Mouse (Mus musculus) embryonic facial prominence, embryonic 11.5 days (tissue): ENCODE results near the gene Rap2a. TPM values are rescaled to one million over a fixed set of nuclear protein-coding genes. Genes with fewer than 3 reads are reported as not detected.

Source experiments
- ATAC-seq: fragments of 200-750 bp; cut with Nextera tagmentation; replicated peaks from 2 replicates; pipeline ENCODE4 v1.8.0; 2017; ENCODE audit warnings: low read depth; ENCODE audit not compliant: insufficient number of reproducible peaks, low FRiP score, low TSS enrichment
- DNase-seq: peaks from one replicate; pipeline ENCODE4 v3.0.0-alpha.2; 2015; ENCODE audit warnings: low spot score
- H3K27ac ChIP-seq: fragments of 300-500 bp; sonication (generic); replicated peaks from 2 replicates; pipeline ENCODE4 v1.5.1; 2014; ENCODE audit warnings: mild to moderate bottlenecking, low read depth, low read length, control low read depth
- H3K27me3 ChIP-seq: fragments of 300-500 bp; sonication (generic); 2 replicates; pipeline ENCODE4 v1.6.1; 2014; ENCODE audit warnings: mild to moderate bottlenecking, low read length, moderate library complexity, mixed read lengths; ENCODE audit not compliant: control insufficient read depth, insufficient read depth
- H3K36me3 ChIP-seq: fragments of 300-500 bp; sonication (generic); replicated peaks from 2 replicates; pipeline ENCODE4 v1.6.1; 2014; ENCODE audit warnings: low read depth, mild to moderate bottlenecking, low read length, moderate library complexity, mixed read lengths; ENCODE audit not compliant: control insufficient read depth, insufficient read depth
- H3K4me1 ChIP-seq: fragments of 300-500 bp; sonication (generic); 2 replicates; pipeline ENCODE4 v1.6.1; 2014; ENCODE audit warnings: low read length, mixed read lengths; ENCODE audit not compliant: control insufficient read depth, insufficient read depth
- H3K4me2 ChIP-seq: fragments of 300-500 bp; sonication (generic); 2 replicates; pipeline ENCODE4 v1.6.1; 2014; ENCODE audit warnings: low read depth, mild to moderate bottlenecking, control low read depth, low read length, moderate library complexity
- H3K4me3 ChIP-seq: fragments of 300-500 bp; sonication (generic); 2 replicates; pipeline ENCODE4 v1.5.1; 2014; ENCODE audit warnings: low read depth, low read length, control low read depth
- H3K9ac ChIP-seq: fragments of 300-500 bp; sonication (generic); replicated peaks from 2 replicates; pipeline ENCODE4 v1.6.1; 2014; ENCODE audit warnings: mild to moderate bottlenecking, control low read depth, low read length
- H3K9me3 ChIP-seq: fragments of 300-500 bp; sonication (generic); replicated peaks from 2 replicates; pipeline ENCODE4 v1.6.1; 2016; ENCODE audit warnings: mild to moderate bottlenecking, low read length, inconsistent platforms, mixed read lengths; ENCODE audit not compliant: control insufficient read depth
- WGBS: fragments of 180-500 bp; shearing (Covaris S2); extraction: QIAGEN DNeasy Blood & Tissue Kit; methylation state at CpG from one replicate; pipeline ENCODE4 v1.1.7; 2014; 5-methylcytosine and 5-hydroxymethylcytosine counted together
- polyA plus RNA-seq: library from polyadenylated mRNA; unstranded; fragments of >200 nt; fragmentation: Nextera tagmentation; extraction: Ambion mirVana; gene quantifications from 2 replicates; pipeline ENCODE4 v1.2.1, GENCODE M21; 2014

Gene Rap2a
- polyA plus RNA-seq, 1 experiment from 2014 or later, result 15.4 TPM

GRCm38 (mm10) chr14:120511821-120512220, 33.6 kb downstream of the Rap2a start:
- Histone ChIP-seq H3K36me3 (no peaks in the 10 kb centered on the region), H3K27ac (no peak overlapping the region), H3K27me3 (no peaks in the 10 kb centered on the region), H3K9me3 (no peaks in the 10 kb centered on the region), H3K4me2 (no peak overlapping the region), H3K9ac (no peak overlapping the region), H3K4me3 (no peak overlapping the region), H3K4me1 (no peaks in the 10 kb centered on the region)
- no peak for ATAC-seq
- no peak for DNase-seq
- WGBS, result 73% methylated on average over 5 of the region's 5 CpGs

DNA sequence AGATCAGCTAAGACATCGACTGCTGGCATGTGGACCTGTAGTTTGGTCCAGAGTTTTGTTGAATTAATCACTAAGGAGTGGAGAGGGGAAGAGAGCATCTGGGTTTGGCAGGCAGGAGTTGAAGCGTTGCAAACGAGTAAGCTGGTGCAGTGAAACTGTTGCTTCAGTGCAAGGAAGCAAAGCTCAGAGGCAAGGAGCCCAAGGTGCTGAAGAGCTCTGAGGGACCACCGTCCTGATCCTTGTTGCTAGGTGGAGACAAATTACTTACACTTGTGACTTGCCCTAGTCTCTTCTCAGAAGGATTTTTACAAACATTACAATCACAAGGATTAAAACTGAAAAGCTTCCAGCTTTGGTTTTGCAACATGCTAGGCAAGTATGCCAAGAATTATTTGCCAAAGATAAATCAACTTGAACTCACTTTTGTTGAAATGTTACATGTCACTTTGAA, 36.6 kb downstream of the Rap2a start:
- H3K4me2 ChIP-seq, result no peak overlapping the region
- no peaks in the 10 kb centered on the region for H3K36me3 ChIP-seq
- no peak overlapping the region for H3K4me3 ChIP-seq
- H3K27me3 ChIP-seq, result no peaks in the 10 kb centered on the region
- no peaks in the 10 kb centered on the region for H3K4me1 ChIP-seq
- ATAC-seq (no peak), DNase-seq (no peak)
- H3K9me3 ChIP-seq, result no peaks in the 10 kb centered on the region
- H3K9ac ChIP-seq, result no peak overlapping the region
- WGBS, result 65% methylated on average over 4 of the region's 4 CpGs
- H3K27ac ChIP-seq, result no peak overlapping the region

DNA sequence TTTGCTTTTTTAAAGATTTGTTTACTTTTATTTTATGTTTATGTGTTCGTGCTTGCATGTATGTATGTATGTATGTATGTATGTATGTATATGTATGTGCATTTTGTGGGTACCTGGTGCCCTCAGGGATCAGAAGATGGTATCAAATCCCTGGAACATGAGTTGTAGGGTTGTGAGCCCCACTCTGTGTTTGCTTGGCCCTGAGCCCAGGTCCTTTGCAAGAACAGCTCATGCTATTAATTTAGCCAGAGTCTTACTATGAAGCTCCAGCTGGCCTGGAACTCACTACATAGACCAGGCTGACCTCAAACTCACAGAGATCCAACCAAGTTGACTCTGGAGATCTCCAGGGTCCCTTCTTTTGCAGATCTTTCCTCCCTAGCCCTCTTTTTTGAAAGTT, 37.1 kb downstream of the Rap2a start:
- H3K9me3 ChIP-seq, result no peaks in the 10 kb centered on the region
- ATAC-seq (no peak), DNase-seq (no peak)
- H3K4me3 ChIP-seq, result no peak overlapping the region
- H3K36me3 ChIP-seq, result no peaks in the 10 kb centered on the region
- no peaks in the 10 kb centered on the region for H3K4me1 ChIP-seq
- H3K9ac ChIP-seq, result no peak overlapping the region
- no peaks in the 10 kb centered on the region for H3K27me3 ChIP-seq
- H3K27ac ChIP-seq, result no peak overlapping the region
- 65% methylated on average over 1 of the region's 1 CpGs for WGBS
- H3K4me2 ChIP-seq, result no peak overlapping the region

GRCm38 (mm10) chr14:120518706-120519105, 40.5 kb downstream of the Rap2a start:
- no peaks in the 10 kb centered on the region for H3K9me3 ChIP-seq
- no peak overlapping the region for H3K9ac ChIP-seq
- H3K27ac ChIP-seq, result no peak overlapping the region
- no peak for ATAC-seq
- no peaks in the 10 kb centered on the region for H3K36me3 ChIP-seq
- no peak for DNase-seq
- no peaks in the 10 kb centered on the region for H3K4me1 ChIP-seq
- no peaks in the 10 kb centered on the region for H3K27me3 ChIP-seq
- WGBS, result 87% methylated on average over 5 of the region's 5 CpGs
- no peak overlapping the region for H3K4me3 ChIP-seq
- H3K4me2 ChIP-seq, result no peak overlapping the region

DNA sequence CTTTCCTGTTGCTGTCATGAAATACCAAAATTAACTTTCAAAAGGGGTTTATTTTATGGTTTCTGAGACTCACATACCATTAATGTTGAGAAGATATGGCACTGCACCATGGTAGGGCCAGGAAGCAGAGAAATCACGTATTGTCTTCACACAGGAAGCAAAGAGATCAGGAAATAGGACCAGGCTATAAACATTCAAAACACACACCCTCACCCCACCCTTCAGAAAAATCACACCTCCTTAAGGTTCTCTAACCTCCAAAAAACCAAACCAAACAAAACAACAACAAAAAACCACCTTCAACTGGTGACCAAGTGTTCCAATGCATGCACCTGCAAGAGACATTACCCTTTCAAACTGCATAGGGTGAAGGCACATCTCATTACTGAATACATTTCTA, 41.7 kb downstream of the Rap2a start:
- Histone ChIP-seq H3K9ac (no peak overlapping the region), H3K4me2 (no peak overlapping the region), H3K27ac (no peak overlapping the region), H3K4me1 (no peaks in the 10 kb centered on the region), H3K9me3 (no peaks in the 10 kb centered on the region), H3K36me3 (no peaks in the 10 kb centered on the region), H3K4me3 (no peak overlapping the region), H3K27me3 (no peaks in the 10 kb centered on the region)
- no peak for ATAC-seq
- 86% methylated on average over 1 of the region's 1 CpGs for WGBS
- no peak for DNase-seq

DNA sequence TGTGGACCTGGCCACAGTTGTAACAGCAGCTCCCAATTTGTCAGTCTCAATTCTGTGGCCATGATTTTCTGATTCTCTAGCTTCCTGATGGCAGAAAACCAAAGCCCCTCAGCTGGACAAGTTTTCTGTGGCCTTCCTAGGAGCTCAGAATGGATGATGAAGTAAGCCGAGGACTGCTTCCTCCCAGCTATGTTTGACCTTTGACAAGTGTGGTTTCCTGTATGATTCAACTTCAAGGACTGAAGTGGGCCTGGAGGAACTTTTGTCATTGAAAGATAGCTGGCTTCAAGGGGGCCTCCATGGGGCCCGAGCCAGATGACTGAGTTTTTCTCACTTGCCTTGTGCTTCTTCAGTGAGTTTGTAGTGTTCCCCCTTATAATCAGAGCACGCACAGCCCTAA, 42.6 kb downstream of the Rap2a start:
- Histone ChIP-seq H3K27me3 (no peaks in the 10 kb centered on the region), H3K4me3 (no peak overlapping the region), H3K4me2 (no peak overlapping the region), H3K9ac (no peak overlapping the region), H3K4me1 (no peaks in the 10 kb centered on the region), H3K36me3 (no peaks in the 10 kb centered on the region), H3K27ac (no peak overlapping the region), H3K9me3 (no peaks in the 10 kb centered on the region)
- DNase-seq, result no peak
- WGBS, result 59% methylated on average over 3 of the region's 3 CpGs
- ATAC-seq, result no peak

DNA sequence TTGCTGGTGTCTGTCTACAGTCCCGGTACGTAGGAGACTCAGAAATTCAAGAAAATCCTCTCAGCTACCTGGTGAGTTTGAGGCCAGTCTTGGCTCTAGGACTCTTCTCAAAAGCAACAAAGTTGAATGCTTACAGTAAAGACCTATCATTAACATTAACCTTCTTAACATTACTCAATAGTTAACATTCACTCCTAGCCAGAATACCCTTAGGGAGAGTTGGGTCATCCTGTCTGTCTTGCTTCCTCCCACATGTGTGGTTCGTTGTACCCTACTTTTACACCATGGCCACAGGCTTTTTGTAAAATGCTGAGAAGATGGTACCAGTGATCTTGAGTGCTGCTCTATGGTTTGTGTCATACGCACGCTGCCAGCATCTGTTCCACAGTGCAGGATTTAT, 45.1 kb downstream of the Rap2a start:
- H3K27me3 ChIP-seq, result no peaks in the 10 kb centered on the region
- ATAC-seq (no peak), DNase-seq (no peak)
- WGBS, result 88% methylated on average over 5 of the region's 5 CpGs
- H3K27ac ChIP-seq, result no peak overlapping the region
- H3K9ac ChIP-seq, result no peak overlapping the region
- no peaks in the 10 kb centered on the region for H3K4me1 ChIP-seq
- no peaks in the 10 kb centered on the region for H3K36me3 ChIP-seq
- no peaks in the 10 kb centered on the region for H3K9me3 ChIP-seq
- H3K4me3 ChIP-seq, result no peak overlapping the region
- H3K4me2 ChIP-seq, result no peak overlapping the region

GRCm38 (mm10) chr14:120525644-120526043, 47.4 kb downstream of the Rap2a start:
- no peak overlapping the region for H3K9ac ChIP-seq
- no peaks in the 10 kb centered on the region for H3K27me3 ChIP-seq
- no peaks in the 10 kb centered on the region for H3K4me1 ChIP-seq
- H3K9me3 ChIP-seq, result no peaks in the 10 kb centered on the region
- DNase-seq (no peak), ATAC-seq (no peak)
- WGBS, result 86% methylated on average over 2 of the region's 2 CpGs
- H3K4me2 ChIP-seq, result no peak overlapping the region
- no peaks in the 10 kb centered on the region for H3K36me3 ChIP-seq
- H3K4me3 ChIP-seq, result no peak overlapping the region
- H3K27ac ChIP-seq, result no peak overlapping the region
